Mouse (Mus musculus) mouse trophoblast stem cell (cell line): ENCODE results near the gene Gm21904.
"Not testable (repeated sequence)": the region's sequence is repeated elsewhere in the genome, so short reads cannot be mapped to it uniquely, and the experiment has no call there.

Experiments
- in situ Hi-C, 2 experiments: fragments of 300-500 bp; cut with MseI, MboI; formaldehyde crosslinking; loops; 2 replicates in 1 of 2; 3 replicates in 1 of 2; pipeline ENCODE4 v1.15.1; 2025

Gm21904 gene

GRCm38 (mm10) chrY:17846166-17846565 is at the start of gene Gm21904:
Gene Gm21904, minus strand, starts transcription at chrY:17846266.
- in situ Hi-C loops = not testable (repeated sequence)

DNA sequence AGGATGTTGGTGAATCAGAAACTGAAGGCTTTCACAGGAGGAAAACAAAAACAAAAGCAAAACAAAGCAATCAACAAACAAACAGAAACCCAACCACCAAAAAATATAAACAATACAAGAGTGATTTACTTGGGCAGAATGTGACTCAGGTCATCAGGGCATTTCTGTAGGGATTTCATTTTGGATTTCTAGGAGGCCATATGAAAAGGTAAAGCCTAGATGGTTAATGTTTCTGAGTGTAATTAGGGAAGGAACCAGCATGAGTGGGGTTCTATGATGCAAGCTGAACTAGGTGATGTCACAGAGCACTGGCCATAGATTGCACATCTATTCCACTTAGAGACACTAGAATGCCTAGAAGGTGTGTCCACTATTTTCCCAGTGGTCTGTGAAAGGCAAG is 28.4 kb upstream of the Gm21904 start, which contains the start of the genes Gm20772 and Gm20831:
TSS of gene Gm20772 (plus strand) at position 301 of the 400 bp plus-strand sequence.
TSS of gene Gm20831 (plus strand) at position 301 of the 400 bp plus-strand sequence.
- in situ Hi-C loops = not testable (repeated sequence)
